Mouse (Mus musculus) neural tube, embryonic 11.5 days (tissue): ENCODE measurements around the gene Kcnh1. TPM values are rescaled to one million over a fixed set of nuclear protein-coding genes. Genes with fewer than 3 reads are reported as not detected.

Source experiments
- ATAC-seq: fragments of 200-750 bp; cut with Nextera tagmentation; 2 replicates; pipeline ENCODE4 v1.8.0; 2017; ENCODE audit warnings: moderate number of reproducible peaks, mild to moderate bottlenecking, moderate TSS enrichment, moderate library complexity; ENCODE audit not compliant: insufficient read depth, low FRiP score, low TSS enrichment
- DNase-seq: peaks from one replicate; pipeline ENCODE4 v3.0.0-alpha.2; 2015; ENCODE audit warnings: low spot score
- H3K27ac ChIP-seq: fragments of 300-500 bp; sonication (generic); 2 replicates; pipeline ENCODE4 v1.5.1; 2014; ENCODE audit warnings: low read depth, mild to moderate bottlenecking, low read length
- H3K27me3 ChIP-seq: fragments of 300-500 bp; sonication (generic); 2 replicates; pipeline ENCODE4 v1.6.1; 2014; ENCODE audit warnings: mild to moderate bottlenecking, low read length, mixed read lengths; ENCODE audit not compliant: control insufficient read depth, insufficient read depth
- H3K36me3 ChIP-seq: fragments of 300-500 bp; sonication (generic); 2 replicates; pipeline ENCODE4 v1.6.1; 2014; ENCODE audit warnings: mild to moderate bottlenecking, low read length, moderate library complexity, mixed read lengths; ENCODE audit not compliant: control insufficient read depth, insufficient read depth
- H3K4me1 ChIP-seq: fragments of 300-500 bp; sonication (generic); 2 replicates; pipeline ENCODE4 v1.6.1; 2014; ENCODE audit warnings: low read length, mixed read lengths; ENCODE audit not compliant: control insufficient read depth, insufficient read depth
- H3K4me2 ChIP-seq: fragments of 300-500 bp; sonication (generic); 2 replicates; pipeline ENCODE4 v1.6.1; 2014; ENCODE audit warnings: low read depth, mild to moderate bottlenecking, moderate library complexity
- H3K4me3 ChIP-seq: fragments of 300-500 bp; sonication (generic); 2 replicates; pipeline ENCODE4 v1.5.1; 2014; ENCODE audit warnings: low read depth, low read length
- H3K9ac ChIP-seq: fragments of 300-500 bp; sonication (generic); 2 replicates; pipeline ENCODE4 v1.6.1; 2014; ENCODE audit warnings: mild to moderate bottlenecking, low read length
- H3K9me3 ChIP-seq: fragments of 300-500 bp; sonication (generic); 2 replicates; pipeline ENCODE4 v1.6.1; 2016; ENCODE audit warnings: low read length; ENCODE audit not compliant: control insufficient read depth
- WGBS: fragments of 180-500 bp; shearing (Covaris S2); extraction: QIAGEN DNeasy Blood & Tissue Kit; methylation state at CpG from one replicate; pipeline ENCODE4 v1.1.7; 2014; 5-methylcytosine and 5-hydroxymethylcytosine counted together
- polyA plus RNA-seq: library from polyadenylated mRNA; unstranded; fragments of >200 nt; fragmentation: Nextera tagmentation; extraction: Ambion mirVana; gene quantifications from 2 replicates; pipeline ENCODE4 v1.2.1, GENCODE M21; 2014

Gene Kcnh1
- polyA plus RNA-seq, 1 experiment from 2014 or later = 1.0 TPM

GRCm38 (mm10) chr1:192559341-192559740, 368.8 kb downstream of the Kcnh1 start:
- ATAC-seq (no peak), DNase-seq (no peak)
- Histone ChIP-seq H3K27me3 (no peaks in the 10 kb centered on the region), H3K4me1 (no peaks in the 10 kb centered on the region), H3K27ac (no peak overlapping the region), H3K9ac (no peak overlapping the region), H3K9me3 (no peaks in the 10 kb centered on the region), H3K4me2 (no peak overlapping the region), H3K4me3 (no peak overlapping the region), H3K36me3 (no peaks in the 10 kb centered on the region)
- WGBS = 95% methylated on average over 1 of the region's 1 CpGs

Other genes with a start within 250 kb of the Kcnh1 start
- gene Rd3, start 213.4 kb upstream of the Kcnh1 start, polyA plus RNA-seq = 0.85 and 1.3 TPM in 2 replicates
- gene Traf5, start 98.2 kb upstream of the Kcnh1 start, polyA plus RNA-seq = 5.0 and 5.4 TPM in 2 replicates
- 20.7 and 22.2 TPM in 2 replicates for gene Rcor3, start 52.7 kb upstream of the Kcnh1 start, polyA plus RNA-seq